Mouse (Mus musculus): Measurements from ENCODE around the gene Tmem223.

Tmem223 gene

DNA sequence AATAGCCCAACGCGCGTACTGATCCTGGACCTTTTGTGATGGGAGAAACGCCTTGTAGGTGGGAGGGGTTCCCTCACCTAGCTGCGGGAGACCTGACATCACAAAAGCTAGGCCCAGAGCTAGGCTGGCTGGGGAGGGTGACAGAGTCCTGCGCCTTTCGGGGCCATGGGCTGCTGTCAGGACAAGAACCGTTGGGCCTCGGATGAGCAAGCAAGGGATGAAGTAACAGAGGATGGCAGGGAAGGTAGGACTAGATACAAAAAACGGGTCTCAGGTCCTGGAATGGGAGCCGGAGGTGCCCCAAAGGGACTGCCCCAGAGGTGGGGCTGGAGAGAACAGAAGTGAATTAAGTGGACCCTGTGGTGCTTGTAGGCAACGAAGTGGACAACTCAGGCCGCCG is 30.2 kb upstream of the Tmem223 start, which contains the start of gene 1700092M07Rik:
Gene 1700092M07Rik (plus strand): TSS at position 116 of the 400 bp plus-strand sequence.
- Histone ChIP-seq H3K4me1 (replicated peaks; ENCODE audit: low read depth, low read length) (peaks cover 59% of the 10 kb centered on the region), H3K27me3 (ENCODE audit: insufficient read depth, low read length) (no peaks in the 10 kb centered on the region)
- TF ChIP-seq NANOG (IDR thresholded peaks at IDR 0.05; ENCODE audit: borderline replicate concordance, low read length), result no peak
- no peak for TF ChIP-seq CTCF (conservative IDR thresholded peaks at IDR 0.05; ENCODE audit: low read length)
- no peak for TF ChIP-seq POU5F1 (IDR thresholded peaks at IDR 0.05; ENCODE audit: borderline replicate concordance, low read length)

DNA sequence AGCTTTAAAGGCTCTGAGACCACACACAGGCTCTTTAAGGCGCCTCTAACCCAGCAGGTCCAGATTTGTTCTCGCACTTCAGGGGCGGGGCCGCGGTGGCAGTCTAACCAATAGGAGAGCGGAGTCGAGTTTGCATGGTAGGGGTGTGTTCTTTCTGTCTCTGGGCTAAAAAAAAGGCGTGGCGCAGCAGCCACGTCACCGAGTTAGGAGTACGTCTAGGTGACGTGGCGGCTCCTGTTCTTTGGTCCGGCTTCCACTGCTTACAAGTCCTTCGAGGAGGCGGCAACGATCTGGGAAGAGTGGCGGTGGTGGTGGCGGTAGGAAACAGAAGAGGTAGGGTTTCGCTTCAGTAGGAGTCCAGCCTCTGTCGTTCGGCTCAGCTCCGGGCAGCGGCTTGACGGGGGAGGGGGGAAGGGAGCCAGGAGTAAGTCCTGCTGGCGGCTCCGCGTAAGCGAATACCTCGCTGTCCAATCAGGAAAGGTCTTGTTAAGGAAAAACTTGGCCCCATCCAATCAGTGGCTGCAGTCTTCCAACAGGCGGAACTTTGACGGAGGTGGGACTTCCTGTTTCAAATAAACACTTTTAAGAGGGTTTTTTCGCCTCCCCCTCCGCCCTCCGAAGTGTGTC is 29.4 kb upstream of the Tmem223 start, which contains the start of gene Stx5a:
Gene Stx5a (plus strand): TSS at position 171 of the 627 bp plus-strand sequence.
- Histone ChIP-seq H3K36me3 (ENCODE audit: insufficient read depth, low read length) (peaks cover 80% of the 10 kb centered on the region), H3K27me3 (ENCODE audit: insufficient read depth, low read length) (no peaks in the 10 kb centered on the region), H3K9me3 (ENCODE audit: low read length) (no peaks in the 10 kb centered on the region), H3K4me3 (replicated peaks; ENCODE audit: low read length) (peak within 1 kb of the TSS; percentile 93), H3K4me1 (replicated peaks; ENCODE audit: low read depth, low read length) (peaks cover 59% of the 10 kb centered on the region)
- no peak for TF ChIP-seq CTCF (conservative IDR thresholded peaks at IDR 0.05; ENCODE audit: low read length)
- TF ChIP-seq NANOG (IDR thresholded peaks at IDR 0.05; ENCODE audit: borderline replicate concordance, low read length), result no peak
- no peak for TF ChIP-seq POU5F1 (IDR thresholded peaks at IDR 0.05; ENCODE audit: borderline replicate concordance, low read length)

More for the DNA sequence above, 30.2 kb upstream of the Tmem223 start, which contains the start of gene 1700092M07Rik:
- Histone ChIP-seq H3K9me3 (ENCODE audit: low read length) (no peaks in the 10 kb centered on the region), H3K4me3 (replicated peaks; ENCODE audit: low read length) (peak within 1 kb of the TSS; percentile 93), H3K36me3 (ENCODE audit: insufficient read depth, low read length) (peaks cover 72% of the 10 kb centered on the region)

DNA sequence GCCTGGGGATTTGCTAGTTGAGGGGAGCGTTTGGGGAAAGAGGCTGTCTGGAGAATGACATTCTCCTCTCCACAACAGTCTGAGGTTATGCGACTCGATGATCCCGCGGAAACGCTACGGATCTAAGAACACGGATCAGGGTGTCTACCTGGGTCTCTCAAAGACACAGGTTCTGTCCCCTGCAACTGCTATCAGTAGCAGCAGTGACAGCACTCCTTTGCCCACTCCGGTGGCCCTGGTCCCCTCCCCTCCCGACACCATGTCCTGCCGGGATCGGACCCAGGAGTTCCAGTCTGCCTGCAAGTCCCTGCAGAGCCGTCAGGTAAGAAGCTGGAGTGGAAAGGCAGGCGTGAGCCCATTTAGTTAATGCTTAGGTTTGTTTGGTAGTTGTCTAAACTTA is 28.6 kb upstream of the Tmem223 start:
- H3K4me3 ChIP-seq (replicated peaks; ENCODE audit: low read length), result peak overlapping the region; percentile 93
- H3K27me3 ChIP-seq (ENCODE audit: insufficient read depth, low read length), result no peaks in the 10 kb centered on the region
- H3K9me3 ChIP-seq (ENCODE audit: low read length), result no peaks in the 10 kb centered on the region
- H3K36me3 ChIP-seq (ENCODE audit: insufficient read depth, low read length), result peaks cover 83% of the 10 kb centered on the region
- H3K4me1 ChIP-seq (replicated peaks; ENCODE audit: low read depth, low read length), result peaks cover 53% of the 10 kb centered on the region
- TF ChIP-seq NANOG (IDR thresholded peaks at IDR 0.05; ENCODE audit: borderline replicate concordance, low read length) (no peak), CTCF (conservative IDR thresholded peaks at IDR 0.05; ENCODE audit: low read length) (no peak), POU5F1 (IDR thresholded peaks at IDR 0.05; ENCODE audit: borderline replicate concordance, low read length) (no peak)

DNA sequence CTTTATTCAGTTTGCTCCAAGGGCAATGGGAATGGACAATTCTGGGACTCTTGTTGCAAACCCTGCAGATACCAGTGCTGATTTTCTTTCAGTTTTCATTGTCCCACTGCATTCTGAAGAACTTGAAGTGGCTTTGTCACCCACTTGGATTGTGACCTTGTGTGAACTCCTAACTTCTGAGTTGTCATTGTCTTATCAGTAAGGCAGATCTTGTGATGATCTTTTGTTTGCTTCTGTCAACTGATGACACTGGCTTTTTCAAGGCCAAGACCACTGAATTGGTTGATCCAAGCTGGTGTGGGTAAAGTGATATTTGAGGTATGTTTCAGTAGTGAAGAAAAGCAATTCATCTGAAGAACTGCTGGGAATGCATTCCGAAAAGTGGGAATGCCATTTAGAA is 25.4 kb upstream of the Tmem223 start:
- H3K4me1 ChIP-seq (replicated peaks; ENCODE audit: low read depth, low read length), result peaks cover 23% of the 10 kb centered on the region
- no peak for TF ChIP-seq CTCF (conservative IDR thresholded peaks at IDR 0.05; ENCODE audit: low read length)
- TF ChIP-seq NANOG (IDR thresholded peaks at IDR 0.05; ENCODE audit: borderline replicate concordance, low read length), result no peak
- no peak for TF ChIP-seq POU5F1 (IDR thresholded peaks at IDR 0.05; ENCODE audit: borderline replicate concordance, low read length)

DNA sequence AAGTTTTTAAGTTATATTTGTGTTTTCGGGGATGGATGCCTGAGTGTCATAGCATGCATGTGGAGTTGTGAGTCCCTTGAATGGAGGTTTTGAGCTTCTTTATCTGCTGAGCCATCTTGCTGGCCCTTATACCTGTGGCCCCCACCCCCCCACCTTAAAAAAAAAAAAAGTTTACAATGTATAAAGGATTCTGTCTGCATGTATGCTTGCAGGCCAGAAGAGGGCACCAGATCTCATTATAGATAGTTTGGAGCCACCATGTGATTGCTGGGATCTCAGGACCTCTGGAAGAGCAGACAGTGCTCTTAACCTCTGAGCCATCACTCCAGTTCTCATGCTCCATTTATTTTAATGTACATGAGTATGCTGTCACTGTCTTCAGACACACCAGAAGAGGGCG is 23.4 kb upstream of the Tmem223 start:
- H3K36me3 ChIP-seq (ENCODE audit: insufficient read depth, low read length), result peaks cover 95% of the 10 kb centered on the region
- TF ChIP-seq CTCF (conservative IDR thresholded peaks at IDR 0.05; ENCODE audit: low read length) (peak; percentile 33), POU5F1 (IDR thresholded peaks at IDR 0.05; ENCODE audit: borderline replicate concordance, low read length) (no peak)
- no peaks in the 10 kb centered on the region for H3K9me3 ChIP-seq (ENCODE audit: low read length)
- no peaks in the 10 kb centered on the region for H3K27me3 ChIP-seq (ENCODE audit: insufficient read depth, low read length)
- peaks cover 14% of the 10 kb centered on the region for H3K4me1 ChIP-seq (replicated peaks; ENCODE audit: low read depth, low read length)
- no peak overlapping the region for H3K4me3 ChIP-seq (replicated peaks; ENCODE audit: low read length)

More for the DNA sequence above, 25.4 kb upstream of the Tmem223 start:
- no peaks in the 10 kb centered on the region for H3K27me3 ChIP-seq (ENCODE audit: insufficient read depth, low read length)
- H3K9me3 ChIP-seq (ENCODE audit: low read length), result no peaks in the 10 kb centered on the region
- peaks cover 83% of the 10 kb centered on the region for H3K36me3 ChIP-seq (ENCODE audit: insufficient read depth, low read length)
- no peak overlapping the region for H3K4me3 ChIP-seq (replicated peaks; ENCODE audit: low read length)

DNA sequence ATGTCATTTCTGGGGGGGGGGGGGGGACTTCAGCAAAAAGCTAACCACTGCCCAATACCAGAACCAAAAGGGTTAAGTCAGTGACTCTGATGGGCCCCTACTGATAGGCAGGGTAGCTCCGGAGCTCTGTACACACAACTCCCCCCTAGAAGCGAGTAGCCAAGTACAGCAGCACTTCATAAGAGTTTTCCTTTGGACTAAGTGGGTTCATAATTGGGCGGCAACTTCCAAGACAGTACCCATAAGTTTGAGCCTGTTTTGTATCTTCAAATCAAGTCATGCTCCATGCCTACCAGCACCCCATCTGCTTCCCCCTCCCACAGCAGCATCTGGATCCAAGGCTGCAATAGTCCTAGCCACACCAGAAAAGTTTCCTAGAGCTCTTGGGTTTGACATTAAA is 15.1 kb upstream of the Tmem223 start:
- no peaks in the 10 kb centered on the region for H3K9me3 ChIP-seq (ENCODE audit: low read length)

DNA sequence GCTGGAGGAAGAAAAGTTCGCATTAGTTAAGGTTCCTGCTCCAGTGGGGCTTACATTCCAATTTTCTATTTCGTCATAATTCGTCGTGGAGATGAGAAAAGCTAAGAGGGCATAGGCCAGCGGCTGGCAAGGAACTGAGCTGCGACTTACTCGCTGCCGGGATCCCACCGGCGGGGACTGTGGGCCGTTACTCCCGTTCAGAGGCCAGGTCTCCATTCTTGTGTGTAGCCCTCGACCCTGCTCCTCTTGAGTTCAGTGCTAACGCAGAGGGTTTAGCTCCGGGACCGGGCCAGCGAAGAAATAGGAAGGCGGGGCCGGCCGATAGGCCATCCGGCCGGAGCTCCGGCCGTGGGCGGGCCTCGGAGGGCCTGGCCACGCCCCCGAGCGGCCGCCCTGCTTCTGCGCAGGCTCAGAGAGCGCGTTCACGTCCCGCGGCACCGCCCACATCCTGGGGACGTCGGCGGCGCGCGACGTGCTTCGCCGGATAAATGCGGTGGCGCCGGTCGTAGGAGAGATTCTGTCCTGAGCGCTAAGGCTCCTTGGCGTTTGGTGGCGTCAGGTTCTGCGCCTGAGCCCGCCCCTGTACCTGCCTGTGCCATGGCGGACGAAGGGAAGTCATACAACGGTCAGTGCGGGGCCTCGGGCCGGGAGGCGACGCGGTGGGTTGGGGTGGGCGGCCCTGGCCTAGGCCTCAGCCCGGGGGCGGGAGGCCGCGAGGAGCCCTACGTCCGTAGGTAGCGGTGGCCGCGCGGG is 14.0 kb upstream of the Tmem223 start, which contains the start of gene Nxf1:
Gene Nxf1 (plus strand): TSS at position 439 of the 753 bp plus-strand sequence.
- no peaks in the 10 kb centered on the region for H3K27me3 ChIP-seq (ENCODE audit: insufficient read depth, low read length)
- no peak for TF ChIP-seq CTCF (conservative IDR thresholded peaks at IDR 0.05; ENCODE audit: low read length)
- TF ChIP-seq NANOG (IDR thresholded peaks at IDR 0.05; ENCODE audit: borderline replicate concordance, low read length), result no peak
- TF ChIP-seq POU5F1 (IDR thresholded peaks at IDR 0.05; ENCODE audit: borderline replicate concordance, low read length), result no peak
- H3K4me3 ChIP-seq (replicated peaks; ENCODE audit: low read length), result peak within 1 kb of the TSS; percentile 97
- peaks cover 47% of the 10 kb centered on the region for H3K4me1 ChIP-seq (replicated peaks; ENCODE audit: low read depth, low read length)
- no peaks in the 10 kb centered on the region for H3K9me3 ChIP-seq (ENCODE audit: low read length)
- H3K36me3 ChIP-seq (ENCODE audit: insufficient read depth, low read length), result peaks cover 48% of the 10 kb centered on the region

More for the DNA sequence above, 15.1 kb upstream of the Tmem223 start:
- Histone ChIP-seq H3K4me1 (replicated peaks; ENCODE audit: low read depth, low read length) (peaks cover 42% of the 10 kb centered on the region), H3K27me3 (ENCODE audit: insufficient read depth, low read length) (no peaks in the 10 kb centered on the region), H3K36me3 (ENCODE audit: insufficient read depth, low read length) (peaks cover 53% of the 10 kb centered on the region), H3K4me3 (replicated peaks; ENCODE audit: low read length) (peak overlapping the region; percentile 97)
- no peak for TF ChIP-seq CTCF (conservative IDR thresholded peaks at IDR 0.05; ENCODE audit: low read length)
- no peak for TF ChIP-seq NANOG (IDR thresholded peaks at IDR 0.05; ENCODE audit: borderline replicate concordance, low read length)
- TF ChIP-seq POU5F1 (IDR thresholded peaks at IDR 0.05; ENCODE audit: borderline replicate concordance, low read length), result no peak

DNA sequence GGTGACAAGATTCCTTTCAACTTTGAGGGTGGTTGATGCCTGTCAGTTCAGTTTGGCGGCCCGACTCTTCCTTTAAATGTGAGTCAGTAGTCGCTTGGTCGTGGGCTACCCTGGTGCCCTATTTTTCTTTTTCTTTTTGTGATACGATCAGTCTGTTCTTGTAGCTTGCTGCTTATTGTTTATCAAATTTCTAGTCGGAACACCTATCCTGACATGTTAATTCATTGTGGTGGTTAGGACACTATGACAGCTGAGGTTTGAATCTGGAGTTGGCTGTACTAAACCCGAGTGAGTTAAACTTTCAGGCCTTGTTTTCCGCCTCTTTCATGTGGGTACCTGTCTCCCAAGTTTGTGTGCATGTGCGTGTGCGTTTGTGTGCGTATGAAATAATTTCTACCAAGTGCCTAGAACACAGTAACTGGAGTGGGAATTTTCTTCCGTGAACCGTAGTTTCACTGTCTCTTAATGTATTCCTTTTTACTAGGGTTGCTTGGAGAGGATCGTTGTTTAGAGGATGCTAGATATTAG is 13.3 kb upstream of the Tmem223 start:
- Histone ChIP-seq H3K4me3 (replicated peaks; ENCODE audit: low read length) (peak overlapping the region; percentile 97), H3K9me3 (ENCODE audit: low read length) (no peaks in the 10 kb centered on the region), H3K36me3 (ENCODE audit: insufficient read depth, low read length) (peaks cover 48% of the 10 kb centered on the region), H3K27me3 (ENCODE audit: insufficient read depth, low read length) (no peaks in the 10 kb centered on the region), H3K4me1 (replicated peaks; ENCODE audit: low read depth, low read length) (peaks cover 51% of the 10 kb centered on the region)
- TF ChIP-seq CTCF (conservative IDR thresholded peaks at IDR 0.05; ENCODE audit: low read length) (no peak), POU5F1 (IDR thresholded peaks at IDR 0.05; ENCODE audit: borderline replicate concordance, low read length) (no peak), NANOG (IDR thresholded peaks at IDR 0.05; ENCODE audit: borderline replicate concordance, low read length) (no peak)
